Mouse (Mus musculus) limb, embryonic 11.5 days (tissue): ENCODE results near the gene Tango6. TPM values are rescaled to one million over a fixed set of nuclear protein-coding genes. Genes with fewer than 3 reads are reported as not detected.

Experiments
- ATAC-seq: fragments of 200-750 bp; cut with Nextera tagmentation; 2 replicates; pipeline ENCODE4 v1.8.0; 2017; ENCODE audit warnings: low read depth; ENCODE audit not compliant: insufficient number of reproducible peaks, low FRiP score, low TSS enrichment
- DNase-seq: peaks from one replicate; pipeline ENCODE4 v3.0.0-alpha.2; 2015; ENCODE audit warnings: low spot score
- H3K27ac ChIP-seq: fragments of 300-500 bp; sonication (generic); replicated peaks from 2 replicates; pipeline ENCODE4 v1.5.1; 2014; ENCODE audit warnings: low read depth, mild to moderate bottlenecking, low read length
- H3K27me3 ChIP-seq: fragments of 300-500 bp; sonication (generic); 2 replicates; pipeline ENCODE4 v1.6.1; 2014; ENCODE audit warnings: mild to moderate bottlenecking, low read length, mixed read lengths; ENCODE audit not compliant: control insufficient read depth, insufficient read depth
- H3K36me3 ChIP-seq: fragments of 300-500 bp; sonication (generic); 2 replicates; pipeline ENCODE4 v1.6.1; 2014; ENCODE audit warnings: mild to moderate bottlenecking, low read length, moderate library complexity, mixed read lengths; ENCODE audit not compliant: control insufficient read depth, insufficient read depth
- H3K4me1 ChIP-seq: fragments of 300-500 bp; sonication (generic); 2 replicates; pipeline ENCODE4 v1.6.1; 2014; ENCODE audit warnings: low read length, mixed read lengths; ENCODE audit not compliant: control insufficient read depth, insufficient read depth
- H3K4me2 ChIP-seq: fragments of 300-500 bp; sonication (generic); 2 replicates; pipeline ENCODE4 v1.6.1; 2014; ENCODE audit warnings: low read depth, mild to moderate bottlenecking, moderate library complexity; ENCODE audit not compliant: severe bottlenecking
- H3K4me3 ChIP-seq: fragments of 300-500 bp; sonication (generic); 2 replicates; pipeline ENCODE4 v1.5.1; 2014; ENCODE audit warnings: low read depth, low read length
- H3K9ac ChIP-seq: fragments of 300-500 bp; sonication (generic); 2 replicates; pipeline ENCODE4 v1.6.1; 2014; ENCODE audit warnings: mild to moderate bottlenecking, low read length
- H3K9me3 ChIP-seq: fragments of 300-500 bp; sonication (generic); 2 replicates; pipeline ENCODE4 v1.6.1; 2016; ENCODE audit warnings: low read length; ENCODE audit not compliant: control insufficient read depth
- WGBS: fragments of 180-500 bp; shearing (Covaris S2); extraction: QIAGEN DNeasy Blood & Tissue Kit; methylation state at CpG from one replicate; pipeline ENCODE4 v1.1.7; 2014; 5-methylcytosine and 5-hydroxymethylcytosine counted together
- polyA plus RNA-seq: library from polyadenylated mRNA; unstranded; fragments of >200 nt; fragmentation: Nextera tagmentation; extraction: Ambion mirVana; gene quantifications from 2 replicates; pipeline ENCODE4 v1.2.1, GENCODE M21; 2014

The Tango6 gene
- polyA plus RNA-seq, 1 experiment from 2014 or later = 10.0 TPM

DNA sequence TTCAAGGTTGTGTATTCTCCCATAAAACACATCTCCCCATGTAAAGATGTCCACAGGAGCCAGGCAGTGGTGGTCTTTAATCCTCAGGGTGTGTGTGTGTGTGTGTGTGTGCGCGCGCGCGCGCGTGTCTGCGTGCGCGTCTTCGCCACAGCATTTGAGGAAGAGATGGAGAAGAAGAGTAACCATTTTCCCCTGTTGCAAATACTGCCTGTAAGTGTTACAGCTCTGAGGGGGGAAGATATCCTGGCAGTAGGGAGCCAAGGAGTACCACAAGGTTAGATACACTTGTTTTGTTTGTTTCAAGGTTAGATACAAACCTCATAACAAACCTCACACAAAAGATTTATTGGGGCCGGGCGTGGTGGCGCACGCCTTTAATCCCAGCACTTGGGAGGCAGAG lies 8.6 kb upstream of the Tango6 start:
- Histone ChIP-seq H3K9ac (no peak overlapping the region), H3K27me3 (no peaks in the 10 kb centered on the region), H3K27ac (no peak overlapping the region), H3K4me2 (no peak overlapping the region), H3K36me3 (no peaks in the 10 kb centered on the region), H3K9me3 (no peaks in the 10 kb centered on the region), H3K4me1 (no peaks in the 10 kb centered on the region), H3K4me3 (no peak overlapping the region)
- WGBS = 98% methylated on average over 15 of the region's 15 CpGs
- ATAC-seq (no peak), DNase-seq (no peak)

DNA sequence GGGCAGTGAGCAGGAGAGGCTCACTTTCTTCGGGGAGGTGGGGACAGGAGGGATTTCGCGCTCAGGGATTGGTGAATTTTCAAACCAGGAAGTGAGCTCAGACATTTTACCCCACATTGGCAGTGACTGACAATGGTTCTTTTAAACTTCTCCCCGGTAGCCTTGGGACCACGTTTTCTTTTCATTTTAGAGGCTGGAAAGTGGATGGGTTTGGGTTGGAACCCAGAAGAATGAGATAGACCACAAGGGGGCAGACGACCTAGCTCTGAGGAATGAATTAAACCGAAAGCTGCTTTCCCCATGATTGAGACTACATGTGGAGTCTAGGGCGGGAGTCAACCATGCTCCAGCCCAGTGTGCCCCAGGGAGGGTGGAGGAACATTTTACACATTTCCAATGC lies 8.0 kb upstream of the Tango6 start:
- DNase-seq = no peak
- Histone ChIP-seq H3K36me3 (no peaks in the 10 kb centered on the region), H3K9ac (no peak overlapping the region), H3K27me3 (no peaks in the 10 kb centered on the region), H3K4me3 (no peak overlapping the region), H3K4me1 (no peaks in the 10 kb centered on the region), H3K27ac (no peak overlapping the region), H3K9me3 (no peaks in the 10 kb centered on the region), H3K4me2 (no peak overlapping the region)
- no peak for ATAC-seq
- WGBS = 81% methylated on average over 8 of the region's 8 CpGs

DNA sequence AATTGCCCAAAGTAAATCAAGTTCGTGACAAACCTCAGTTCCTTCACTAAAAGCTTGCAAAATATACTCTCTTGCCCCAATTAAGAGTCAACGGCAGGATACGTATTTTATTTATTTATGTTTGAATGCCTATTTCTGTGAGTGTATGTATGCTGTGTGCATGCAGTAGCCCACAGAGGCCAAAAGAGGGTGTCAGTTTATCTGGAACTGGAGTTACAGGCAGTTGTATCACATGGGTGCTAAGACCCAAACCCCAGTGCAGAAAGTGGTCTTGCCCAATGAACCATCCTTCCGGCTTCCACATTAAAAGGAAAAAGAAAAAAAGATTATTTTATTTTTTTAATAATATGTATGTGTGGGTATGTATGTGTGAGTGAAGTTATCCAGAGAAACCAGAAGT lies 1.5 kb downstream of the Tango6 start:
- no peak overlapping the region for H3K27ac ChIP-seq
- H3K27me3 ChIP-seq = no peaks in the 10 kb centered on the region
- no peak for ATAC-seq
- no peaks in the 10 kb centered on the region for H3K36me3 ChIP-seq
- peaks cover 11% of the 10 kb centered on the region; the same call in 1 of the 2 replicates for H3K4me1 ChIP-seq
- 94% methylated on average over 4 of the region's 4 CpGs for WGBS
- no peak for DNase-seq
- H3K4me3 ChIP-seq = no peak overlapping the region
- no peaks in the 10 kb centered on the region for H3K9me3 ChIP-seq
- H3K9ac ChIP-seq = no peak overlapping the region
- no peak overlapping the region for H3K4me2 ChIP-seq

DNA sequence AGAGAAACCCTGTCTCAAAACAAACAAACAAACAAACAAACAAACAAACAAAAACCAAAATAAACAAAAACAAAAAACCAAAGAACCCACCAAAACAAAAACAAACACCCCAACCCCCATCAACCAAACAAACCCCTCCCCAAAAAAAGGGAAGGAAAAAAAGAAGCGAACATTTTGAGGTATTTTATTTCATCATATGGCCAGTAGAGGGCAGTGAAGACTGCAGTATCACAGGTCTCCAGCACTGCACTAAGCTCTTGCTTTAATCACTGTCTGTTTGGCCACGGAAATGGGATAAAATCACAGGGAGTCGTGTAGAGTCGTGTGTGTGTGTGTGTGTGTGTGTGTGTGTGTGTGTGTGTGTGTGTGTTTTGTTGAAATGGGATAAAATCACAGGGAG lies 4.6 kb downstream of the Tango6 start:
- Histone ChIP-seq H3K36me3 (no peaks in the 10 kb centered on the region; the same call in 1 of the 2 replicates), H3K9ac (no peak overlapping the region), H3K4me2 (no peak overlapping the region), H3K27me3 (no peaks in the 10 kb centered on the region), H3K4me3 (no peak overlapping the region), H3K27ac (no peak overlapping the region), H3K9me3 (no peaks in the 10 kb centered on the region), H3K4me1 (peaks cover 11% of the 10 kb centered on the region; the same call in 1 of the 2 replicates)
- ATAC-seq (no peak), DNase-seq (no peak)
- WGBS = 6% methylated on average over 4 of the region's 4 CpGs

DNA sequence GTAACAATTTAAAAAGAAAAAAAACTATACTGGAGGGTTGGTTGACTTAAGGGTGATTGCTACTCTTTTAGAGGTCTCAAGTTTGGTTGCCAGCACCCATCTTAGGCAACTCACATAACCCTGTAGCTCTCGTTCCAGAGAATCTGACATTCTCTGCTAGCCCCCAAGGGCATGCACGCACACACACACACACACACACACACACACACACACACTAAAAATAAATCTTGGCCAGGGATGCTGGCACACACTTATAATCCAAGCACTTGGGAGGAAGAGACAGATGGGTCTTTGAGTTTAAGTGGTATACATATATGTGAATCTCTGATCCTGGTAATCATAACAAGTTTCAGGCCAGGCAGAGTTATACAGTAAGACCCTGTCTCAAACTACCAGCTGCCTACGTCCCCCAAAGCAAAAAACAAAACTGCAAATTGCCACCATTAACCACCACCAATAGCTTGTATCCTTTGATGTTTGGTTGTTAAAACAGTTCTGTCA lies 14.9 kb downstream of the Tango6 start:
- 77% methylated on average over 3 of the region's 3 CpGs for WGBS
- DNase-seq (no peak), ATAC-seq (no peak)
- H3K27me3 ChIP-seq = no peaks in the 10 kb centered on the region
- H3K27ac ChIP-seq = no peak overlapping the region
- H3K4me3 ChIP-seq = no peak overlapping the region
- peaks cover 4% of the 10 kb centered on the region; the same call in 1 of the 2 replicates for H3K36me3 ChIP-seq
- H3K9ac ChIP-seq = no peak overlapping the region
- no peaks in the 10 kb centered on the region for H3K4me1 ChIP-seq
- no peak overlapping the region for H3K4me2 ChIP-seq
- H3K9me3 ChIP-seq = no peaks in the 10 kb centered on the region

DNA sequence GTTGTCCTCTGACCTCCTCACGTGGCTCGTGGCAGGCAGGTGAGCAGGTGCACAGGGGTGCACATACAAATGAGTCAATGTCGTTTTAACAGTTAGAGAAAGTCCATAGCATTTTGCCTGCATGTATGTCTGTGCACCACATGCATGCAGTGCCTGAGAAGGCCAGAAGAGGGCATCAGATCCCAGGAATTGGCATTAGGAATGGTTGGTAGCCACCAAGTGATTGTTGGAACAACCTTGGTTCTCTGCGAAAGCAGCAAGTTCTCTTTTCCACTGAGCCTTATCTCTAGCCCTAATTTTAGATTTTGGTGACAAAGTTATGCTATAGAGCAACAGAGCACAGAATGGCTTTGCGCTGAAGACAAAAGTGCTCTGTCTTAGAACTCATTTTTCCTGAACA lies 16.7 kb downstream of the Tango6 start:
- peaks cover 4% of the 10 kb centered on the region; the same call in 1 of the 2 replicates for H3K36me3 ChIP-seq

DNA sequence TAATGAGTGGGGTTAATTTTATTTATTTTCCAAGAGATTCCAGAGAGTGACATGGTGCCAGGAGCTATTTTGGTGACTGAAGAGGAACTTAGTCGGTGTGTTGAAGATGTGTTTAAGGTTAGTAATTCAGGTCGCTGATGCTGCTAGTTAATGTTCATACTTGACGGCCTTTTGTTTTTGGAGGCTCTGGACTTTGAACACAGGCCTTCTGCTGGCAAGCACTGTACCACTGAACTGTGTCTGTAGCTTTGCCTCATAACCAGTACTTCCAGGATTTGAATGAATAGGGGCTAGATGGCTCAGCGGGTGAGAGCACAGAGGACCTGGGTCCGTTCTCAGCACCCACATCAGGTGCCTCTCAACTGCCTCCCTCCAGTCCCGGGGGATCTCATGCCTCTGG lies 17.3 kb downstream of the Tango6 start:
- H3K4me1 ChIP-seq = peaks cover 6% of the 10 kb centered on the region; the same call in 1 of the 2 replicates
- no peak overlapping the region for H3K9ac ChIP-seq
- H3K9me3 ChIP-seq = no peaks in the 10 kb centered on the region
- DNase-seq (no peak), ATAC-seq (no peak)
- no peaks in the 10 kb centered on the region for H3K27me3 ChIP-seq
- H3K4me2 ChIP-seq = no peak overlapping the region
- no peak overlapping the region for H3K27ac ChIP-seq
- H3K36me3 ChIP-seq = peaks cover 4% of the 10 kb centered on the region; the same call in 1 of the 2 replicates
- no peak overlapping the region for H3K4me3 ChIP-seq
- 89% methylated on average over 6 of the region's 6 CpGs for WGBS

More for the DNA sequence above, 16.7 kb downstream of the Tango6 start:
- no peak overlapping the region for H3K27ac ChIP-seq
- ATAC-seq (no peak), DNase-seq (peak; percentile 83)
- H3K4me1 ChIP-seq = peaks cover 2% of the 10 kb centered on the region; the same call in 1 of the 2 replicates
- no peak overlapping the region for H3K4me2 ChIP-seq
- no peaks in the 10 kb centered on the region for H3K9me3 ChIP-seq
- H3K9ac ChIP-seq = no peak overlapping the region
- no peak overlapping the region for H3K4me3 ChIP-seq
- WGBS = 80% methylated on average over 5 of the region's 5 CpGs
- H3K27me3 ChIP-seq = no peaks in the 10 kb centered on the region

DNA sequence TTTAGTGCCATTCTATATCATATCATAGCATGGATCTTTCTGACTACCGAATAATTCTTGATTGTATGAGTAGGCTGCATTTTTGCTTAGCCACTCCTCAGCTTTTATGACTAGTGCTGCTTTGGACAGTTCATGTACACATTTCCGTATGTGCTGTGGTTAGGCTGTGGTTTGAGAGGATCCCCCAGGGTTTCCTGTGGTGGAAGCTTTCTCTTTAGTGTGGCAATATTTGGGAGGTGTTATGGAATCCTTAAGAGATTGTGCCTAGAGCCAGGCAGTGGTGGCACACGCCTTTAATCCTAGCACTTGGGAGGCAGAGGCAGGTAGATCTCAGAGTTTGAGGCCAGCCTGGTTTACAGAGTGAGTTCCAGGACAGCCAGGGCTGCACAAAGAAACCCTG lies 18.5 kb downstream of the Tango6 start:
- 86% methylated on average over 3 of the region's 3 CpGs for WGBS
- Histone ChIP-seq H3K9ac (no peak overlapping the region), H3K4me1 (peaks cover 6% of the 10 kb centered on the region; the same call in 1 of the 2 replicates), H3K4me2 (no peak overlapping the region), H3K27me3 (no peaks in the 10 kb centered on the region), H3K4me3 (no peak overlapping the region), H3K9me3 (no peaks in the 10 kb centered on the region), H3K36me3 (peaks cover 4% of the 10 kb centered on the region; the same call in 1 of the 2 replicates), H3K27ac (no peak overlapping the region)
- no peak for ATAC-seq
- DNase-seq = no peak
